Mouse (Mus musculus) CH12.LX (cell line): Measurements from ENCODE around the gene Casp7. TPM values are rescaled to one million over a fixed set of nuclear protein-coding genes. Genes with fewer than 3 reads are reported as not detected.

ENCODE experiments used
- DNase-seq: peaks from one replicate; pipeline ENCODE4 v3.0.0-alpha.2; 2013; ENCODE audit errors: extremely low read depth
- H3K27ac ChIP-seq: 2 replicates; pipeline ENCODE4 v1.5.1; 2012; ENCODE audit warnings: low read depth, mild to moderate bottlenecking, control low read depth, moderate library complexity; ENCODE audit not compliant: insufficient read depth
- H3K27me3 ChIP-seq: replicated peaks from 2 replicates; pipeline ENCODE3; 2012; ENCODE audit warnings: inconsistent platforms
- H3K36me3 ChIP-seq, 2 experiments: replicated peaks in 1 of 2; 2 replicates each; pipeline versions ENCODE3 to v1.6.1; 2012; ENCODE audit warnings: inconsistent platforms in 1 of 2, low read length in 1 of 2, mild to moderate bottlenecking in 1 of 2, mixed read lengths in 1 of 2, moderate library complexity in 1 of 2; ENCODE audit not compliant: control insufficient read depth in 1 of 2, insufficient read depth in 1 of 2
- H3K4me1 ChIP-seq, 2 experiments: 2 replicates each; pipeline ENCODE4 v1.6.1; 2012; ENCODE audit warnings: inconsistent platforms in 1 of 2, moderate library complexity in 1 of 2; ENCODE audit not compliant: insufficient read depth in 2 of 2, control insufficient read depth in 1 of 2
- H3K4me2 ChIP-seq: 2 replicates; pipeline ENCODE4 v1.6.1; 2012; ENCODE audit warnings: low read depth, mild to moderate bottlenecking, control low read depth; ENCODE audit not compliant: poor library complexity, insufficient read depth, severe bottlenecking
- H3K4me3 ChIP-seq, 3 experiments: fragments of 150-350 bp in 1 of 3; sonication (generic) in 1 of 3; replicated peaks in 1 of 3; 2 replicates each; pipeline versions ENCODE3 to v1.5.1; 2011 to 2012; ENCODE audit warnings: low read depth in 2 of 3, low read length in 2 of 3, mild to moderate bottlenecking in 2 of 3, moderate library complexity in 2 of 3, control low read depth in 1 of 3, improper control_type of control experiment in 1 of 3, inconsistent platforms in 1 of 3, mixed read lengths in 1 of 3; ENCODE audit not compliant: poor library complexity in 1 of 3
- H3K79me2 ChIP-seq: replicated peaks from 2 replicates; pipeline ENCODE4 v1.6.1; 2012; ENCODE audit warnings: mild to moderate bottlenecking, moderate library complexity; ENCODE audit not compliant: control insufficient read depth, poor library complexity, insufficient read depth, severe bottlenecking; ENCODE audit errors: extremely low read depth
- H3K9ac ChIP-seq: 2 replicates; pipeline ENCODE4 v1.6.1; 2012; ENCODE audit warnings: low read depth, mild to moderate bottlenecking, control low read depth, moderate library complexity; ENCODE audit not compliant: insufficient read depth
- H3K9me3 ChIP-seq: replicated peaks from 2 replicates; pipeline ENCODE3; 2012; ENCODE audit warnings: low read length, inconsistent platforms, mixed read lengths
- CHD1 ChIP-seq: IDR thresholded peaks from 2 replicates; pipeline ENCODE4 v1.6.1; 2012; ENCODE audit warnings: low read depth, low read length, improper control_type of control experiment, inconsistent platforms
- ETS1 ChIP-seq: conservative IDR thresholded peaks from 2 replicates; pipeline ENCODE4 v1.6.1; 2012; ENCODE audit warnings: low read depth, mild to moderate bottlenecking, inconsistent platforms, low read length, improper control_type of control experiment, moderate library complexity
- JUN ChIP-seq: IDR thresholded peaks from 2 replicates; pipeline ENCODE4 v1.6.1; 2011; ENCODE audit warnings: low read depth, mild to moderate bottlenecking, low read length, improper control_type of control experiment, moderate library complexity; ENCODE audit not compliant: insufficient read depth
- JUND ChIP-seq: conservative IDR thresholded peaks from 2 replicates; pipeline ENCODE4 v1.6.1; 2011; ENCODE audit warnings: low read depth, low read length, improper control_type of control experiment
- KAT2A ChIP-seq: IDR thresholded peaks from 2 replicates; pipeline ENCODE4 v1.6.1; 2012; ENCODE audit warnings: low read length, improper control_type of control experiment, inconsistent platforms; ENCODE audit not compliant: insufficient replicate concordance
- MAFK ChIP-seq: IDR thresholded peaks from 2 replicates; pipeline ENCODE4 v1.6.1; 2011; ENCODE audit warnings: low read length, improper control_type of control experiment; ENCODE audit not compliant: insufficient replicate concordance
- MYC ChIP-seq: IDR thresholded peaks from 2 replicates; pipeline ENCODE4 v1.6.1; 2011; ENCODE audit warnings: low read depth, mild to moderate bottlenecking, improper control_type of control experiment, low read length
- NELFE ChIP-seq: IDR thresholded peaks from 2 replicates; pipeline ENCODE4 v1.6.1; 2011; ENCODE audit warnings: low read depth, low read length, improper control_type of control experiment
- NRF1 ChIP-seq: IDR thresholded peaks from 2 replicates; pipeline ENCODE4 v1.6.1; 2014; ENCODE audit warnings: low read depth, mild to moderate bottlenecking, inconsistent platforms, low read length, improper control_type of control experiment, moderate library complexity
- POLR2A ChIP-seq: IDR thresholded peaks from 2 replicates; pipeline ENCODE4 v1.6.1; 2011; ENCODE audit warnings: low read depth, mild to moderate bottlenecking, improper control_type of control experiment, low read length
- TCF12 ChIP-seq: IDR thresholded peaks from 2 replicates; pipeline ENCODE4 v1.6.1; 2014; ENCODE audit warnings: low read depth, mild to moderate bottlenecking, inconsistent platforms, low read length, improper control_type of control experiment
- UBTF ChIP-seq: IDR thresholded peaks from 2 replicates; pipeline ENCODE4 v1.6.1; 2012; ENCODE audit warnings: low read depth, mild to moderate bottlenecking, inconsistent platforms, low read length, improper control_type of control experiment, moderate library complexity
- USF1 ChIP-seq: IDR thresholded peaks from 2 replicates; pipeline ENCODE4 v1.6.1; 2014; ENCODE audit warnings: low read depth, mild to moderate bottlenecking, inconsistent platforms, low read length, improper control_type of control experiment
- ZKSCAN1 ChIP-seq: IDR thresholded peaks from 2 replicates; pipeline ENCODE4 v1.6.1; 2012; ENCODE audit warnings: low read depth, inconsistent platforms, low read length, improper control_type of control experiment, borderline replicate concordance
- dilution Hi-C: fragments of 300-500 bp; cut with MboI; formaldehyde crosslinking; loops from 2 replicates; pipeline ENCODE4 v1.14.3; 2020; ENCODE audit warnings: low sequenced_read_pairs; ENCODE audit not compliant: extremely low pct_unique_long_range_greater_than_20kb, extremely low pct_ligation_motif_present
- in situ Hi-C: fragments of 300-500 bp; cut with MboI; formaldehyde crosslinking; loops from 3 replicates; pipeline ENCODE4 v1.14.3; 2019; ENCODE audit warnings: low sequenced_read_pairs, low pct_ligation_motif_present, low pct_unique_long_range_greater_than_20kb, mixed read lengths
- polyA plus RNA-seq: library from polyadenylated mRNA; unstranded; fragments of >175 nt; gene quantifications from 2 replicates; pipeline ENCODE4 v1.2.1, GENCODE M21; 2012; ENCODE audit warnings: low read depth; ENCODE audit not compliant: insufficient read length
- total RNA-seq, 2 experiments: library from RNA; depleted of rRNA; stranded (reverse); fragments of 300-350 nt in 1 of 2; fragments of >200 nt in 1 of 2; gene quantifications; 2 replicates each; pipeline ENCODE4 v1.2.3; 2012 to 2014

Gene Casp7
- total and polyA plus RNA-seq, 3 experiments = 6.3 to 11.8 (median 6.8) TPM

DNA sequence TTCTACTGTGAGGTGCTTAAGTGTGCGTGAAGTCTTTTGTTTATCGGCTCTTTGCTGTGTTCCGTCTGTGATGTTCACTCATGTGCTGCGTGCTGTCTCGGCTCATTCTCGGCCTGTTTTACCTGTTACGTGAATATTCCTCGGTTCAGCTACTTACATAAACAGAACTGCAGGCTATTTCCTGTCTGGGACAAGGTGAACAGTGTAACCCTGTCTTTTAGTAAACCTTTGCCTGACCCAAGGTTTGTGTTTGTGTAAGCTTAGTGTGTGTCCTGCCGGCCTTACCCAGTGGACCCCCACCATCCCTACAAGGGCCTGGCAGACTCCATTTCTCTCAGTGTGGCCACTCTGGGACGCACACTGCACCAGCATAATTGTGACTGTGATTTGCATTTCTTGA is 35.8 kb downstream of the Casp7 start:
- Histone ChIP-seq H3K27ac (no peak overlapping the region), H3K27me3 (no peaks in the 10 kb centered on the region), H3K9me3 (no peaks in the 10 kb centered on the region), H3K9ac (no peak overlapping the region), H3K4me3 (no peak overlapping the region), H3K4me2 (no peak overlapping the region), H3K4me1 (no peaks in the 10 kb centered on the region), H3K36me3 (peaks cover 0 to 27% of the 10 kb centered on the region in 2 experiments), H3K79me2 (no peaks in the 10 kb centered on the region)
- dilution Hi-C loops = no loop called here
- in situ Hi-C loops = no loop called here
- TF ChIP-seq MAFK (no peak), NRF1 (no peak), USF1 (no peak)
- DNase-seq = no peak

DNA sequence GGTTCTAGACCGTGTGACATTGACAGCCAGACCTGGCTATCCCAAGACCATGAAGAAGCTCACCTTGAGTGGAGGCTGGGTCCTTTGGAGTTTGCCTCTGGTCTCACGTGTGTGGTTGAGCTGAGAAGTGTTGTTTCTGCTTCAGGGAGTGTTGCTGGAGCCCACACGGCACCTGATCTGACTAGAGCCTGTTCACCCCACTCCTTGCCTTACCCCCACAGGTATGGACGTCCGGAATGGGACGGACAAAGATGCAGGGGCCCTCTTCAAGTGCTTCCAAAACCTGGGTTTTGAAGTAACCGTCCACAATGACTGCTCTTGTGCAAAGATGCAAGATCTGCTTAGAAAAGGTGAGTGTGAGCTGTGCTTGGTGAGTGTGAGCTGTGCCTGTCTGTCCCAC is 36.7 kb downstream of the Casp7 start:
- H3K27me3 ChIP-seq = no peaks in the 10 kb centered on the region
- H3K79me2 ChIP-seq = no peaks in the 10 kb centered on the region
- TF ChIP-seq JUND (no peak), UBTF (no peak), NELFE (no peak), TCF12 (no peak), MYC (no peak), JUN (no peak), ETS1 (no peak), ZKSCAN1 (no peak), POLR2A (no peak)
- no peaks in the 10 kb centered on the region for H3K9me3 ChIP-seq
- dilution Hi-C loops = no loop called here
- no peak overlapping the region for H3K9ac ChIP-seq
- H3K4me1 ChIP-seq = no peaks in the 10 kb centered on the region
- in situ Hi-C loops = no loop called here
- no peak overlapping the region for H3K4me2 ChIP-seq
- no peak overlapping the region for H3K4me3 ChIP-seq
- H3K27ac ChIP-seq = no peak overlapping the region
- no peak for DNase-seq
- peaks cover 0 to 27% of the 10 kb centered on the region in 2 experiments for H3K36me3 ChIP-seq

DNA sequence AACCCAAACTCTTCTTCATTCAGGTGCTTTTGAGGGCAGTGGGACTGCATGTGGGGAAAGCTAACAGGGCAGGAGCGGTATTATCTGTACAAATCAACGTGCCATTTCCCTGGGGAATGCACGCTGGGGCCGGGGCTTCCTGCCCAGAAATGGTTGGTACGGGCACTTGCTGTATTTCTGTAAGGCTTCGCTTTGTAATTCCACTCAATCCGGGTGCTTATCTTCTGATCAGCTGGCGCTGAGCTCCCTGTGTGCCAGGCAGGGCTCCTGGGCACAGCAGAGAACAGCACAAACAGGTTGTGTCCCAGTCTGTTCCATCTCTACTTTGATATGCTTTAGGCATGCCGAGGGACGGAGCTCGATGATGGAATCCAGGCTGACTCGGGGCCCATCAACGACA is 39.5 kb downstream of the Casp7 start:
- no peak overlapping the region for H3K4me2 ChIP-seq
- no peak overlapping the region for H3K9ac ChIP-seq
- no peak overlapping the region for H3K4me3 ChIP-seq
- peaks cover 0 to 36% of the 10 kb centered on the region in 2 experiments for H3K36me3 ChIP-seq
- no peaks in the 10 kb centered on the region for H3K9me3 ChIP-seq
- TF ChIP-seq MAFK = no peak
- no peak for TF ChIP-seq KAT2A
- TF ChIP-seq CHD1 = no peak
- dilution Hi-C loops (no loop called here), in situ Hi-C loops (no loop called here)
- DNase-seq = no peak
- no peak overlapping the region for H3K27ac ChIP-seq
- no peaks in the 10 kb centered on the region for H3K79me2 ChIP-seq
- H3K4me1 ChIP-seq = no peaks in the 10 kb centered on the region
- no peaks in the 10 kb centered on the region for H3K27me3 ChIP-seq
